Mouse (Mus musculus) heart, postnatal 36 days (tissue): Measurements from ENCODE around the gene Olfr308. TPM values are rescaled to one million over a fixed set of nuclear protein-coding genes. Genes with fewer than 3 reads are reported as not detected.
"Not testable (repeated sequence)": the region's sequence is repeated elsewhere in the genome, so short reads cannot be mapped to it uniquely, and the experiment has no call there.

ENCODE experiments used
- DNase-seq, 2 experiments: peaks; one replicate each; pipeline ENCODE4 v3.0.0; 2021 to 2022
- intact Hi-C: fragments of 180-260 bp; cut with DNase I; formaldehyde crosslinking; loops from one replicate; pipeline ENCODE4 v1.15.1; 2025
- microRNA-seq, 2 experiments: library from miRNA; unstranded; fragments of <30 nt; microRNA quantifications; one replicate each; pipeline ENCODE4 v1.2.0; 2021; ENCODE audit warnings: borderline number of aligned reads in 2 of 2
- total RNA-seq, 2 experiments: library from RNA; stranded (reverse); gene quantifications; 2 replicates each; pipeline ENCODE4 v1.2.3; 2021

The Olfr308 gene
- total RNA-seq = not detected

DNA sequence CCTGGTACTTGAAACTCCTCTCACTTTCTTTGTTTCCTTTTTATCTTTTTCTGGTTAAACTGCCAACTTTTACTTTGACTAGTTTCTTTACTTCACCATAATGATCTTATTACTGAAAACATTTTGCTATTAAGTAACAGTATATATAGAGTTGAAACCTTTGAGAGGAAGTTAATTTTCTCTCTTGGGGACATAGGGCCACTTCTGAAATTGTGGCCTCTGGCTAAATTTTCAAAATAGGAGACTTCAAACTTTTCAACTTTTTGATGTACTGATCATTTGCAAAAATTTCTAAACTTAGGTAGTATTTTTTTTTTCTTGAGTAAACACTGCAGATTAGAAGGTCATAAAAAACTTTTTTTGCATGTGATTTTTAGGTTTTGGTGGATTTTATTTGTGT lies at the start of gene Olfr308:
Gene Olfr308, minus strand, starts transcription at position 101 of the 400 bp plus-strand sequence.
- no peak for DNase-seq
- intact Hi-C loops = no loop called here

DNA sequence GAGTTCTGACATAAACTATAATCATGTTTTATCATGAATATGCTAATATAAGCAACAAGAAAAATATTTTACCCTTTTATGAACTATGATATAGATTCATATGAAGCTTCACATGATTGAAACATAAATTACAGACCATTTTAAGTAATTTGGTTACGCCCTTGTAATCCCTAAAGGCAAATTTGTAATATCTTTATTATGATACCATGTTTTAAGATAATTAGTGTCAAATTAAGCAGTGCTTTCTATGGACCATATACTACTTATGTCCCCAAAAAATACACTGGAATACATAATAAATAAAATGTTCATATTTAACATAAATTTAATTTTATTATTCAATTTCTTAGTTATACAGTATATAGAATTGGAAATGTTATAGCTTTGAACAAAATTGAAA lies 41.4 kb upstream of the Olfr308 start, which contains the start of gene Olfr305:
Gene Olfr305, minus strand, starts transcription at position 101 of the 400 bp plus-strand sequence.
- intact Hi-C loops = no loop called here
- DNase-seq = no peak

DNA sequence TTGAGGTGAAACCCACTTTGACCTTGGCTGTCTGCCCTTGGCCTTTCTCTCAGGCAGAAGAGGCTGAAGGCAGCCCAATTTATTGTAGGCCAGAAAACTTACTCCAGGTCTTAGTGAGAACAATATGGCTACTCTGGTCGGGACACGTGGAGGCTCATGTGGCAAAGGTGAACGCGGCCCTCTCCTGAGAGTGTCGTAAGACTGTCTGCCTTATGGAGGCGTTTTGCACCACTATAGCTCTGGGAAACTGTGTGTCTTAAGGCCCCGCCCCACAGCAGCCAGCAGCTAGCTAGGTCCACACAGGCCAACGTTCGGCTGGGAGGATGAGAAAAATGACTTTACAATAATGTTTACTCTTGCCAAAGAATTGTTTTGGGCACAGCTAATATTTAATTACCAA lies 20.9 kb upstream of the Olfr308 start:
- intact Hi-C loops, DNase-seq: not testable (repeated sequence)

DNA sequence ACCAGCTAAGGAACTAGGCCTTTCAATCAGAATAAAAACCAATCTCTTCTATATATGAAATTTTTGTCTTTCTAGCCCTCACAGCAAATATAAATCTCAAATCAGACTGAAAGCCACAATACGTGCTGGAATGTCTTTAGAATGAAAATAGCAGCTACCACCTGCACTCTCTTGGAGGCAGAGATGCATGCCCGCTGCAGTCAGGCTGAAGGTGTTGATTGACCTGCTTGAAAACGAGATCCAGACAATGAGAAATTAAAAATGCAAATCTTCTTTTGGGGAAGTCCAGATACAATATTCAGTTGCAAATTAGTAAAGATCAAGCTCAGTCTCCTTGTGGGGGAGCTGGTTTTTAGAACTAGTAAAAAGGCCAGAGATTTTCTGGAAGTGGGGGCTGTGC lies 18.8 kb upstream of the Olfr308 start:
- intact Hi-C loops = no loop called here
- no peak for DNase-seq

DNA sequence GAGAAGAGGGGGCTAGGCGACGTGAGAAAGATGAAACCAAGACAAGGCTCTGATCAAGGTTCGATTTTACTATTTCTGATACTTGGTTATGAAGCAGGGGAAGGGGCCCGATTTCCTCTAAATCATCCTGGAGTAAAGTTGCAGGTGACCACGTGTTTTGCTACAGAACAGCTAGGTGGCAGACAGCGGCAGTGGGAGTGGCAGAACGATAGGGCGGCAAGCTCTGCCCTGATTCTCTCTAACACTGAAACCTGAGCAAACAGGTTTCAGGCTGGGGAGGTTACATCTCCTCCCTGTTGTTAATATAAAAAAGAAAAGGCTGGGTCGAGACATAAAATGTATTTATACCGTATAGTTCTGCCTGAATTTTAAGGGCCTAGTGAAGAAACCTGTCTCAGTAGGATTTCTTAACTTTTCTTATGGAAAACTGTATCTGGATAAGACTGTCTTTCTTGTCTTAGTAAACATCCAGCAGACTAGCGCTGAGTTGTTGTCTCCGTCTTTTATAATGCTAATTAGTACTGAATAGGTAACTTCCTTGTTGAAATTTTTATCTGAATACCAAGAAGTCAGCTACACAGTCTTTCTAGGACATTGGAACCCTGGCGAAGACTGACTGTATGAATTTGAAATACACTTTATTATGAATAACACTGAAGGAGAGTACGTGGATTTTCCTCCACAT lies 17.6 kb upstream of the Olfr308 start:
- no peak for DNase-seq
- intact Hi-C loops = no loop called here

DNA sequence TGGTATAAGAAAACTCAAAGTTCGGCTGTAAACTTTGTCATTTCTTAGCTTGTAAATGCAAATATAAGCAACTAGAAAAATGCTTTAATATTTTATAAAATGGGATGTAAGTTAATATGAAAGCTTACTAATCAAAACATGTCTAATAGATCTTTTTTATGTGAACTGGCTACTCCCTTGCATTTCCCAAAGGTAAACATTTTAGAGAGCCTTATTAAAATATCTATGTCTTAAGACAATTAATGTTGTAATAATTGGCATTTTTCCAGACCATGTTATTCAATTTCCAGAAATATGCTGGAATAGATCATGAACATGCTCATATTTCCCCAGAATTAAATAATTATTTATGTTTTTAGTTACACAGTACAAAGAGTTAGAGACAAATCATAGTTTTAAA lies 12.1 kb upstream of the Olfr308 start, which contains the start of gene Olfr307:
Gene Olfr307, minus strand, starts transcription at position 101 of the 400 bp plus-strand sequence.
- DNase-seq = no peak

DNA sequence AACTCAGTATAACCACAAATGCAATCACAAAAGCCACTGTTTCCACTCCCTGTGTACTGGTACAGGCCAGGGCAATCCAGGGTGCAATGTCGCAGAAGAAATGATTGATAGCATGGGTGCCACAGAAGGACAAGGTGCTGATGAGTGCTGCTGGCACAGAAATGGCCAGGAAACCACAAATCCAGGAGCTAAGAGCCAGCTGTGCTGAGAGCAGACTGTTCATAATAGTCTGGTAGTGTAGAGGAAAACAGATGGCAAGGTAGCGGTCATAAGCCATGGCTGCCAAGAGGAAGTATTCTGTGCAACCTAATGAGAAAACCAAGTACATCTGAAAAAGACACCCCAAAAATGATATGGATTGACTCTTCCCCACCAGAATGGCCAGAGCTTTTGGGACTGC lies 4.1 kb downstream of the Olfr308 start:
- intact Hi-C loops = no loop called here
- DNase-seq = no peak

More for the DNA sequence above, 12.1 kb upstream of the Olfr308 start, which contains the start of gene Olfr307:
- intact Hi-C loops = no loop called here

DNA sequence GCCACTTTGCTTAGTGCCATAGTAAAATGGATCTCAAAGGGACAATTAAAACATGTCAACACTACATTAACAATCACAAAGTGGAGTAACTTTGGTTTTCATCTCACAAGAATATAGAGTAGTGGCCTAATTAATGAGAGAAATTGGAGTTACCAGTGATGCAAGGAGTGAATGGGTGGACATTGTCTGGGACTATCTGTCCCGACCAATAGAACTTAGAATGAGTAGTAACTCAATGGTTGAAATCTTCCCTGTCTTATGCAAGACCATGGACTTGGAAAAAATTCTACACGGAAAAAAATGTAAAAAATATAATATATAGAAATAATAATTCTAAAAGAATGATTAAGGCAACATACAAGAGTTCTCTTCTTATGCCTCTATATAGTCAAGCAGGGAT lies 11.8 kb downstream of the Olfr308 start, which contains the start of gene Olfr309:
Gene Olfr309, minus strand, starts transcription at position 101 of the 400 bp plus-strand sequence.
- intact Hi-C loops = no loop called here
- DNase-seq = no peak

DNA sequence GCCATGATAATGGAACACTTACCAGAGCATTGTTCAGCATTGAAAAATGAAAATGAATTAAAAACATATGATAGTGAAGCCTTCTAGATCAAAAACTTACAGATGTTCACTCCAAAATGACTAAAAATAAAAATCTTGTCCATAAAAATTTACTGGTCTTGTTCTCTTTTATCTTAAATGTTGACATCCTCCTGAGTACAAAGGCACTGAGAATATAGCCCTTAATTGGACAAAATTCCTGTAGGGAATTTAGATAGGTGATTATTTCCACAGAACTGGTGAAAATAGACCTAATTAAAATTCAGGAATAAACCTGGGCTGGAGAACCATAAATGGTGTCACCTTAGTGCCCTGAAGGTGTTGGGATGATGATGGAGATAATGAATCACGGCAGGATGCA lies 48.4 kb downstream of the Olfr308 start, which contains the start of gene Olfr310:
Gene Olfr310, minus strand, starts transcription at position 101 of the 400 bp plus-strand sequence.
- no peak for DNase-seq
- intact Hi-C loops = no loop called here

Small RNA genes lying within 50 kb of the gene (microRNA-seq; reads per million reads assigned to microRNA genes)
- gene Gm23192 = 0 reads per million in 2 experiments

Other genes starting within 250 kb of the Olfr308 start
- not detected for gene Vmn2r75, start 153.9 kb downstream of the Olfr308 start, total RNA-seq
- gene Vmn2r76, start 79.3 kb downstream of the Olfr308 start, total RNA-seq = not detected
- gene Olfr310, start 48.5 kb downstream of the Olfr308 start, total RNA-seq = not detected
- not detected for gene Olfr309, start 11.9 kb downstream of the Olfr308 start, total RNA-seq
- gene Olfr307, start 12.0 kb upstream of the Olfr308 start, total RNA-seq = not detected
- gene Olfr305, start 41.3 kb upstream of the Olfr308 start, total RNA-seq = not detected
- gene Olfr304, start 61.0 kb upstream of the Olfr308 start, total RNA-seq = not detected
- gene Olfr303, start 72.2 kb upstream of the Olfr308 start, total RNA-seq = not detected
- not detected for gene Olfr301, start 78.2 kb upstream of the Olfr308 start, total RNA-seq
- gene Olfr299, start 134.3 kb upstream of the Olfr308 start, total RNA-seq = not detected
- not detected for gene Olfr298, start 166.9 kb upstream of the Olfr308 start, total RNA-seq
- not detected for gene Olfr297, start 194.3 kb upstream of the Olfr308 start, total RNA-seq